In genomic region chr11:3133360-3133759, GRCm38 (mm10) we compare ENCODE assay signal across 7 mouse cellular contexts. TPM values are rescaled to one million over a fixed set of nuclear protein-coding genes. Genes with fewer than 3 reads are reported as not detected.
DNase-seq lines count a peak whose midpoint lies in the region; ATAC-seq and TF ChIP-seq lines count a peak whose summit lies in the region.
"Not testable (repeated sequence)": the region's sequence is repeated elsewhere in the genome, so short reads cannot be mapped to it uniquely, and the experiment has no call there.

No protein-coding gene starts in this region.

- H3K36me3 ChIP-seq in embryonic facial prominence, embryonic 14.5 days (ENCODE audit: control insufficient read depth, insufficient read depth, low read length); kidney, embryonic 15.5 days; liver, embryonic 14.5 days (replicated peaks; ENCODE audit: control insufficient read depth, insufficient read depth, low read depth); midbrain, embryonic 11.5 days (ENCODE audit: control insufficient read depth, insufficient read depth, low read length); neural tube, embryonic 14.5 days (ENCODE audit: control insufficient read depth, insufficient read depth, low read length): not testable (repeated sequence)
- peaks cover 21% of the 10 kb centered on the region for H3K36me3 ChIP-seq in hindbrain, embryonic 13.5 days

- H3K9me3 ChIP-seq in embryonic facial prominence, embryonic 14.5 days (ENCODE audit: control insufficient read depth, low read length) = peaks cover 18% of the 10 kb centered on the region
- H3K9me3 ChIP-seq in hindbrain, embryonic 13.5 days = peaks cover 23% of the 10 kb centered on the region
- peaks cover 20% of the 10 kb centered on the region for H3K9me3 ChIP-seq in kidney, embryonic 15.5 days (replicated peaks)
- H3K9me3 ChIP-seq in liver, embryonic 14.5 days (ENCODE audit: control insufficient read depth, low read length); midbrain, embryonic 11.5 days (ENCODE audit: control insufficient read depth, low read length); neural tube, embryonic 14.5 days (ENCODE audit: control insufficient read depth, low read length): not testable (repeated sequence)

- no CpG with 5 or more reads among the region's 4 CpGs for WGBS in embryonic facial prominence, embryonic 14.5 days
- WGBS in hindbrain, embryonic 13.5 days = 71% methylated on average over 1 of the region's 4 CpGs
- 82% methylated on average over 1 of the region's 4 CpGs for WGBS in kidney, embryonic 15.5 days
- no CpG with 5 or more reads among the region's 4 CpGs for whole genome bisulfite sequencing in liver, embryonic 14.5 days (ENCODE audit: insufficient replicate concordance)
- WGBS in midbrain, embryonic 11.5 days = no CpG with 5 or more reads among the region's 4 CpGs
- WGBS in neural tube, embryonic 14.5 days = no CpG with 5 or more reads among the region's 4 CpGs

- H3K9ac ChIP-seq in embryonic facial prominence, embryonic 14.5 days (ENCODE audit: low read depth, low read length); hindbrain, embryonic 13.5 days; kidney, embryonic 15.5 days; liver, embryonic 14.5 days (replicated peaks); midbrain, embryonic 11.5 days (ENCODE audit: low read length); neural tube, embryonic 14.5 days (replicated peaks; ENCODE audit: low read depth, low read length): not testable (repeated sequence)

- not testable (repeated sequence) for H3K4me2 ChIP-seq in embryonic facial prominence, embryonic 14.5 days (ENCODE audit: low read depth, low read length); hindbrain, embryonic 13.5 days; kidney, embryonic 15.5 days; liver, embryonic 14.5 days (ENCODE audit: low read depth); midbrain, embryonic 11.5 days; neural tube, embryonic 14.5 days (ENCODE audit: low read depth, low read length)

- ATAC-seq in embryonic facial prominence, embryonic 14.5 days (ENCODE audit: low read depth) = peak; percentile 13; the same call in 1 of the 2 replicates
- peak; percentile 17 for ATAC-seq in granulocyte monocyte progenitor cell, adult 5-6 weeks (replicated peaks; ENCODE audit: poor library complexity, severe bottlenecking)
- peak; percentile 21 for ATAC-seq in hindbrain, embryonic 13.5 days (ENCODE audit: low FRiP score)
- peak; percentile 7 for ATAC-seq in kidney, embryonic 15.5 days (replicated peaks; ENCODE audit: low FRiP score)
- peak; percentile 11; the same call in 1 of the 2 replicates for ATAC-seq in liver, embryonic 14.5 days (ENCODE audit: insufficient read depth)
- peak; percentile 10 for ATAC-seq in midbrain, embryonic 11.5 days (ENCODE audit: low FRiP score)
- ATAC-seq in neural tube, embryonic 14.5 days (ENCODE audit: low read depth) = peak; percentile 24

- not testable (repeated sequence) for H3K27ac ChIP-seq in embryonic facial prominence, embryonic 14.5 days (replicated peaks; ENCODE audit: low read depth, low read length); hindbrain, embryonic 13.5 days; kidney, embryonic 15.5 days; liver, embryonic 14.5 days; midbrain, embryonic 11.5 days (ENCODE audit: low read depth, low read length); neural tube, embryonic 14.5 days (ENCODE audit: low read depth, low read length)

- not testable (repeated sequence) for TF ChIP-seq CTCF in liver, embryonic 14.5 days (IDR thresholded peaks at IDR 0.05; ENCODE audit: low read depth)

- not testable (repeated sequence) for DNase-seq in embryonic facial prominence, embryonic 14.5 days (ENCODE audit: low spot score); liver, embryonic 14.5 days (ENCODE audit: low read depth in 3 of 3, low spot score in 3 of 3); midbrain, embryonic 11.5 days (ENCODE audit: low spot score, missing footprints)

- not testable (repeated sequence) for H3K4me3 ChIP-seq in embryonic facial prominence, embryonic 14.5 days (ENCODE audit: low read depth, low read length); hindbrain, embryonic 13.5 days; kidney, embryonic 15.5 days (replicated peaks); liver, embryonic 14.5 days (ENCODE audit: insufficient read depth in 1 of 2, low read depth in 2 of 2, low read length in 2 of 2); midbrain, embryonic 11.5 days (ENCODE audit: low read depth, low read length); neural tube, embryonic 14.5 days (ENCODE audit: low read depth, low read length)

- H3K27me3 ChIP-seq in embryonic facial prominence, embryonic 14.5 days (replicated peaks; ENCODE audit: control insufficient read depth, insufficient read depth, low read length); hindbrain, embryonic 13.5 days; kidney, embryonic 15.5 days; liver, embryonic 14.5 days (ENCODE audit: control insufficient read depth, insufficient read depth, low read length); midbrain, embryonic 11.5 days (ENCODE audit: control insufficient read depth, insufficient read depth, low read length); neural tube, embryonic 14.5 days (ENCODE audit: control insufficient read depth, insufficient read depth, low read length): not testable (repeated sequence)

- H3K4me1 ChIP-seq in embryonic facial prominence, embryonic 14.5 days (ENCODE audit: control insufficient read depth, insufficient read depth, low read length); hindbrain, embryonic 13.5 days (replicated peaks); kidney, embryonic 15.5 days; liver, embryonic 14.5 days (replicated peaks; ENCODE audit: control insufficient read depth in 2 of 2, insufficient read depth in 2 of 2, low read length in 1 of 2); midbrain, embryonic 11.5 days (ENCODE audit: control insufficient read depth, insufficient read depth, low read length); neural tube, embryonic 14.5 days (ENCODE audit: control insufficient read depth, insufficient read depth, low read length): not testable (repeated sequence)

- not testable (repeated sequence) for TF ChIP-seq EP300 in liver, embryonic 14.5 days (IDR thresholded peaks at IDR 0.05; ENCODE audit: low read depth)

RNA-seq across cellular contexts. Expression of gene Sfi1, which starts 59.9 kb away (rescaled TPM):
- polyA plus RNA-seq in embryonic facial prominence, embryonic 14.5 days (2014; fragmentation: Nextera tagmentation; extraction: Ambion mirVana) = 9.8 and 9.9 TPM in 2 replicates
- 10.4 and 12.3 TPM in 2 replicates for total RNA-seq in granulocyte monocyte progenitor cell, adult 5-6 weeks (2014; fragmentation: Nextera tagmentation)
- total RNA-seq in granulocyte monocyte progenitor cell, adult 5-6 weeks (2017) = 8.0 and 18.0 TPM in 2 replicates
- polyA plus RNA-seq in hindbrain, embryonic 13.5 days (2015; fragmentation: Nextera tagmentation; extraction: Ambion mirVana) = 13.5 and 16.2 TPM in 2 replicates
- 12.9 and 15.3 TPM in 2 replicates for polyA plus RNA-seq in kidney, embryonic 15.5 days (2015; fragmentation: Nextera tagmentation; extraction: Ambion mirVana)
- polyA plus RNA-seq in liver, embryonic 14.5 days (2012; rRNA removed) = 4.3 and 5.4 TPM in 2 replicates
- polyA plus RNA-seq in liver, embryonic 14.5 days (2014; fragmentation: Nextera tagmentation; extraction: Ambion mirVana) = 1.7 and 2.4 TPM in 2 replicates
- 8.0 and 8.8 TPM in 2 replicates for polyA plus RNA-seq in midbrain, embryonic 11.5 days (2014; fragmentation: Nextera tagmentation; extraction: Ambion mirVana)
- 12.8 and 14.4 TPM in 2 replicates for polyA plus RNA-seq in neural tube, embryonic 14.5 days (2014; fragmentation: Nextera tagmentation; extraction: Ambion mirVana)
